Mouse (Mus musculus) liver, embryonic 14.5 days (tissue): ENCODE measurements around the gene Gm20807. TPM values are rescaled to one million over a fixed set of nuclear protein-coding genes. Genes with fewer than 3 reads are reported as not detected.
"Not testable (repeated sequence)": the region's sequence is repeated elsewhere in the genome, so short reads cannot be mapped to it uniquely, and the experiment has no call there.

Source experiments
- ATAC-seq: fragments of 200-750 bp; cut with Nextera tagmentation; 2 replicates; pipeline ENCODE4 v1.8.0; 2017; ENCODE audit warnings: moderate number of reproducible peaks, mild to moderate bottlenecking, moderate library complexity; ENCODE audit not compliant: insufficient read depth
- DNase-seq, 3 experiments: peaks; one replicate each; pipeline ENCODE4 v3.0.0-alpha.2; 2012 to 2013; ENCODE audit warnings: low read depth in 3 of 3, low spot score in 3 of 3
- H3K27ac ChIP-seq: fragments of 300-500 bp; sonication (generic); 2 replicates; pipeline ENCODE4 v1.5.1; 2014; ENCODE audit warnings: moderate library complexity, mild to moderate bottlenecking, control low read depth, inconsistent platforms
- H3K27me3 ChIP-seq: fragments of 300-500 bp; sonication (generic); 2 replicates; pipeline ENCODE4 v1.6.1; 2014; ENCODE audit warnings: mild to moderate bottlenecking, low read length, moderate library complexity; ENCODE audit not compliant: control insufficient read depth, insufficient read depth
- H3K36me3 ChIP-seq: fragments of 300-500 bp; sonication (generic); replicated peaks from 2 replicates; pipeline ENCODE4 v1.6.1; 2014; ENCODE audit warnings: low read depth; ENCODE audit not compliant: control insufficient read depth, insufficient read depth
- H3K4me1 ChIP-seq, 2 experiments: fragments of 200-500 bp in 1 of 2; fragments of 300-500 bp in 1 of 2; sonication (generic) in 1 of 2; replicated peaks; 2 replicates each; pipeline ENCODE4 v1.6.1; 2012 to 2014; ENCODE audit warnings: antibody characterized with exemption in 1 of 2, inconsistent platforms in 1 of 2, low read length in 1 of 2; ENCODE audit not compliant: control insufficient read depth in 2 of 2, insufficient read depth in 2 of 2
- H3K4me2 ChIP-seq: fragments of 300-500 bp; sonication (generic); 2 replicates; pipeline ENCODE4 v1.6.1; 2014; ENCODE audit warnings: low read depth, mild to moderate bottlenecking, control low read depth, moderate library complexity
- H3K4me3 ChIP-seq, 2 experiments: fragments of 200-500 bp in 1 of 2; fragments of 300-500 bp in 1 of 2; sonication (generic) in 1 of 2; 2 replicates each; pipeline ENCODE4 v1.5.1; 2012 to 2014; ENCODE audit warnings: low read depth in 2 of 2, low read length in 2 of 2, mild to moderate bottlenecking in 2 of 2, control low read depth in 1 of 2, inconsistent platforms in 1 of 2, moderate library complexity in 1 of 2; ENCODE audit not compliant: insufficient read depth in 1 of 2
- H3K9ac ChIP-seq: fragments of 300-500 bp; sonication (generic); replicated peaks from 2 replicates; pipeline ENCODE4 v1.6.1; 2014; ENCODE audit warnings: mild to moderate bottlenecking, control low read depth, moderate library complexity
- H3K9me3 ChIP-seq: fragments of 300-500 bp; sonication (generic); 2 replicates; pipeline ENCODE4 v1.6.1; 2016; ENCODE audit warnings: low read length, mixed read lengths; ENCODE audit not compliant: control insufficient read depth
- polyA plus RNA-seq, 2 experiments: library from polyadenylated mRNA; depleted of rRNA in 1 of 2; stranded (reverse) in 1 of 2; unstranded in 1 of 2; fragments of >200 nt; fragmentation: Nextera tagmentation in 1 of 2; extraction: Ambion mirVana in 1 of 2; gene quantifications; 2 replicates each; pipeline versions ENCODE4 v1.2.1 to v1.2.3; 2012 to 2014

The Gm20807 gene
- polyA plus RNA-seq (2012; rRNA removed) (not detected in 2 replicates), polyA plus RNA-seq (2014; fragmentation: Nextera tagmentation; extraction: Ambion mirVana) (not detected in 2 replicates)

GRCm38 (mm10) chrY:13042591-13042990 is at the start of gene Gm20807:
TSS of gene Gm20807 (plus strand) at chrY:13042891.
- DNase-seq, H3K4me1 ChIP-seq, H3K9me3 ChIP-seq, H3K4me3 ChIP-seq, H3K36me3 ChIP-seq, H3K27ac ChIP-seq, H3K27me3 ChIP-seq, H3K4me2 ChIP-seq, ATAC-seq, H3K9ac ChIP-seq: not testable (repeated sequence)

Other genes starting within 250 kb of the Gm20807 start
- not detected in 2 replicates for gene Gm21891, start 90.6 kb downstream of the Gm20807 start, polyA plus RNA-seq (2012; rRNA removed)
- not detected in 2 replicates for gene Gm21891, start 90.6 kb downstream of the Gm20807 start, polyA plus RNA-seq (2014; fragmentation: Nextera tagmentation; extraction: Ambion mirVana)
- gene Gm21425, start 119.1 kb downstream of the Gm20807 start, polyA plus RNA-seq (2012; rRNA removed), result not detected in 2 replicates
- not detected in 2 replicates for gene Gm21425, start 119.1 kb downstream of the Gm20807 start, polyA plus RNA-seq (2014; fragmentation: Nextera tagmentation; extraction: Ambion mirVana)
- not detected in 2 replicates for gene Gm21828, start 181.0 kb downstream of the Gm20807 start, polyA plus RNA-seq (2012; rRNA removed)
- gene Gm21828, start 181.0 kb downstream of the Gm20807 start, polyA plus RNA-seq (2014; fragmentation: Nextera tagmentation; extraction: Ambion mirVana), result not detected in 2 replicates
- gene Gm21440, start 209.5 kb downstream of the Gm20807 start, polyA plus RNA-seq (2012; rRNA removed), result not detected in 2 replicates
- not detected in 2 replicates for gene Gm21440, start 209.5 kb downstream of the Gm20807 start, polyA plus RNA-seq (2014; fragmentation: Nextera tagmentation; extraction: Ambion mirVana)
- not detected in 2 replicates for gene Gm21454, start 209.6 kb downstream of the Gm20807 start, polyA plus RNA-seq (2012; rRNA removed)
- not detected in 2 replicates for gene Gm21454, start 209.6 kb downstream of the Gm20807 start, polyA plus RNA-seq (2014; fragmentation: Nextera tagmentation; extraction: Ambion mirVana)